Mouse (Mus musculus) thymus, postnatal 14 days (tissue): Measurements from ENCODE around the gene Ell.

Source experiments
- DNase-seq: peaks from one replicate; pipeline ENCODE4 v3.0.0; 2021

The Ell gene

GRCm38 (mm10) chr8:70600473-70601270 is 61.4 kb downstream of the Ell start:
- peak; percentile 45 for DNase-seq

GRCm38 (mm10) chr8:70601271-70601649 is 62.0 kb downstream of the Ell start:
- peak; percentile 78 for DNase-seq

GRCm38 (mm10) chr8:70602139-70602811 is 63.0 kb downstream of the Ell start:
- no peak for DNase-seq

GRCm38 (mm10) chr8:70604558-70604957 is 65.3 kb downstream of the Ell start:
- DNase-seq = no peak

GRCm38 (mm10) chr8:70605871-70606779 is 66.9 kb downstream of the Ell start:
- no peak for DNase-seq

GRCm38 (mm10) chr8:70606780-70607602 is 67.7 kb downstream of the Ell start:
- no peak for DNase-seq

GRCm38 (mm10) chr8:70607603-70607897 is 68.3 kb downstream of the Ell start:
- no peak for DNase-seq

- DNase-seq = peak; percentile 60
Observed at GRCm38 (mm10) chr8:70607898-70608748, 68.9 kb downstream of the Ell start.

GRCm38 (mm10) chr8:70608749-70609367 is 69.6 kb downstream of the Ell start, which contains the start of gene Ssbp4:
Gene Ssbp4 (minus strand): TSS chr8:70608872.
- DNase-seq = no peak

- peak; percentile 90 for DNase-seq
Observed at GRCm38 (mm10) chr8:70609368-70609848, 70.2 kb downstream of the Ell start.

- peak; percentile 86 for DNase-seq
Observed at GRCm38 (mm10) chr8:70609849-70610795, 70.9 kb downstream of the Ell start.

- peak; percentile 94 for DNase-seq
Observed at GRCm38 (mm10) chr8:70610796-70611771, 71.8 kb downstream of the Ell start.

GRCm38 (mm10) chr8:70611849-70612248 is 72.6 kb downstream of the Ell start:
- DNase-seq = peak; percentile 93

- DNase-seq = no peak
Observed at GRCm38 (mm10) chr8:70613763-70614162, 74.5 kb downstream of the Ell start.

- DNase-seq = no peak
Observed at GRCm38 (mm10) chr8:70614469-70614868, 75.2 kb downstream of the Ell start.

- no peak for DNase-seq
Observed at GRCm38 (mm10) chr8:70615281-70615680, 76.0 kb downstream of the Ell start.

- no peak for DNase-seq
Observed at GRCm38 (mm10) chr8:70615894-70616293, 76.6 kb downstream of the Ell start, which contains the start of gene Lrrc25. Gene Lrrc25 (plus strand): TSS chr8:70616155.

GRCm38 (mm10) chr8:70616645-70617044 is 77.4 kb downstream of the Ell start:
- no peak for DNase-seq
